In the genomic region with DNA sequence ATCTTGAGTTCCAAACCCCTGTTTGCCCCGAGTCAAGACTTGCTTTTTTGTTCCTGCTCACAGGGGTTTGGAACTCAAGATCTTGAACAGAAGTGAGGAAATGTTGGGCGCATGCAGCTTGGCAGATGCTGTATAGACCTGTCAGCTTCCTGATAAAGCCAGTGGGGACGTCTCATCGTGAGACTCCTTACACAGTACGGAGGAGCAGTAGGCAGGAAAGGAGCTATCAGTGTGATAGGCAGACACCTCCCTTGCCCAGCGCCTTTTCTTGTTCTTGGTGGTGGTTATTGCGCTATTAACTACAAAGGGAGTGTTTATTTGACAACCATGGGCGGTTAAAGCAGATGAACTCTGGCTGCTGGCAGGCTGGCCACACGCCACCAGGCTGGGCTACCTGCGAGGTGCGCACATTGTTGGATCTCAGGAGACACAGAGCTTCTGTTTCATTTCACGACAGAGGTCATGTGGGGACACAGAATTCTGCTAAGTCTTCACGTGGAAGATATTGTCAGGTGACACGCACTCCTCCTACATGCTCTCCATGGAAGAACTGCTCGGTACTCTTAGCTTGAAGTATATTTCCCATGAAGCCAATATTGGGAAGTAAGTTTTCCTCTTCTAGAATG, we compare ENCODE assay signal across 14 mouse cellular contexts.
A peak's percentile ranks its signal among the peaks of the same experiment; 100 is the strongest.
DNase-seq lines count a peak whose midpoint lies in the region; ATAC-seq and TF ChIP-seq lines count a peak whose summit lies in the region.
"Had no signal": no experiment of that assay in that cellular context is flagged by ENCODE, and none has a peak within 500 bp of the region (broad histone marks: within the 10 kb centered on the region; RNA-seq: fewer than 3 reads in every experiment).

No protein-coding gene starts in this region.

- ATAC-seq in granulocyte monocyte progenitor cell, adult 5-6 weeks (replicated peaks; ENCODE audit: poor library complexity, severe bottlenecking) = peak; percentile 29
- peak; percentile 83 for ATAC-seq in liver, embryonic 11.5 days (replicated peaks; ENCODE audit: low FRiP score)
- ATAC-seq in CD4-positive, CD25-positive, alpha-beta regulatory T cell, adult 4 months = no peak

- H3K36me3 ChIP-seq in liver, embryonic 11.5 days (ENCODE audit: control insufficient read depth, insufficient read depth, low read length) = no peaks in the 10 kb centered on the region
- H3K36me3 ChIP-seq in heart, embryonic 10.5 days = no peaks in the 10 kb centered on the region
- H3K36me3 ChIP-seq: heart, embryonic 12.5 days; hindbrain, embryonic 12.5 days; limb, embryonic 12.5 days; midbrain, embryonic 12.5 days; stomach, embryonic 15.5 days had no signal

- TF ChIP-seq POLR2A in bone marrow, adult 2 months (IDR thresholded peaks at IDR 0.05; ENCODE audit: borderline replicate concordance, control insufficient read depth, low read depth, low read length) = no peak

- no peak for TF ChIP-seq CTCF in bone marrow, adult 2 months (IDR thresholded peaks at IDR 0.05; ENCODE audit: control insufficient read depth, insufficient read depth, low read length)

- no peaks in the 10 kb centered on the region for H3K9me3 ChIP-seq in liver, embryonic 11.5 days (ENCODE audit: control insufficient read depth, low read length)
- H3K9me3 ChIP-seq in heart, embryonic 10.5 days = no peaks in the 10 kb centered on the region
- H3K9me3 ChIP-seq: heart, embryonic 12.5 days; hindbrain, embryonic 12.5 days; limb, embryonic 12.5 days; midbrain, embryonic 12.5 days; stomach, embryonic 15.5 days had no signal

- 36% methylated on average over 15 of the region's 15 CpGs for WGBS in bone marrow, adult 2 months
- 48% methylated on average over 15 of the region's 15 CpGs for WGBS in liver, embryonic 11.5 days
- 67% methylated on average over 15 of the region's 15 CpGs for WGBS in heart, embryonic 10.5 days

- no peaks in the 10 kb centered on the region for H3K27me3 ChIP-seq in liver, embryonic 11.5 days (replicated peaks; ENCODE audit: control insufficient read depth, insufficient read depth, low read length)
- no peaks in the 10 kb centered on the region for H3K27me3 ChIP-seq in heart, embryonic 10.5 days (ENCODE audit: insufficient read depth, poor library complexity, severe bottlenecking)
- H3K27me3 ChIP-seq: heart, embryonic 12.5 days; hindbrain, embryonic 12.5 days; limb, embryonic 12.5 days; midbrain, embryonic 12.5 days; stomach, embryonic 15.5 days had no signal

- H3K4me1 ChIP-seq in bone marrow, adult 2 months (ENCODE audit: control insufficient read depth, insufficient read depth, low read length) = peaks cover 10% of the 10 kb centered on the region
- peaks cover 22% of the 10 kb centered on the region for H3K4me1 ChIP-seq in liver, embryonic 11.5 days (replicated peaks; ENCODE audit: control insufficient read depth, insufficient read depth, low read length)
- peaks cover 6% of the 10 kb centered on the region for H3K4me1 ChIP-seq in heart, embryonic 10.5 days
- H3K4me1 ChIP-seq: hindbrain, embryonic 12.5 days; midbrain, embryonic 12.5 days had no signal

- 0 out of 2 replicates have a peak overlapping the region, but pooled peaks have one; percentile 23 for H3K27ac ChIP-seq in bone marrow, adult 2 months (ENCODE audit: control insufficient read depth, insufficient read depth, low read depth, low read length, poor library complexity)
- no peak overlapping the region for H3K27ac ChIP-seq in liver, embryonic 11.5 days (ENCODE audit: low read depth, low read length)
- H3K27ac ChIP-seq in heart, embryonic 10.5 days = no peak overlapping the region
- H3K27ac ChIP-seq: hindbrain, embryonic 12.5 days; limb, embryonic 12.5 days; midbrain, embryonic 12.5 days; stomach, embryonic 15.5 days had no signal

- H3K9ac ChIP-seq in liver, embryonic 11.5 days (ENCODE audit: low read depth, low read length) = no peak overlapping the region
- H3K9ac ChIP-seq: heart, embryonic 12.5 days; hindbrain, embryonic 12.5 days; limb, embryonic 12.5 days; midbrain, embryonic 12.5 days; stomach, embryonic 15.5 days had no signal

- H3K4me2 ChIP-seq in liver, embryonic 11.5 days = peak overlapping the region; percentile 42
- H3K4me2 ChIP-seq: heart, embryonic 12.5 days; hindbrain, embryonic 12.5 days; limb, embryonic 12.5 days; midbrain, embryonic 12.5 days; stomach, embryonic 15.5 days had no signal

- peak; percentile 46 for DNase-seq in cerebellum, adult 11 months
- peak; percentile 35 for DNase-seq in liver, embryonic 11.5 days (ENCODE audit: low spot score)
- no peak for DNase-seq in left cerebral cortex, postnatal 36 days (ENCODE audit: low spot score in 2 of 2)
- no peak for DNase-seq in heart, embryonic 10.5 days (ENCODE audit: low spot score)
- no peak for DNase-seq in gastrocnemius, adult 18-20 months (ENCODE audit: low spot score)

- intact Hi-C loops in left cerebral cortex, postnatal 36 days (cut with DNase I) = no loop called here

- no peak overlapping the region for H3K4me3 ChIP-seq in bone marrow, adult 2 months (replicated peaks; ENCODE audit: control insufficient read depth, low read depth, low read length)
- no peak overlapping the region for H3K4me3 ChIP-seq in liver, embryonic 11.5 days (ENCODE audit: low read depth, low read length)
- no peak overlapping the region for H3K4me3 ChIP-seq in heart, embryonic 10.5 days
- H3K4me3 ChIP-seq: erythroblast, embryonic 14.5 days; heart, embryonic 12.5 days; hindbrain, embryonic 12.5 days; limb, embryonic 12.5 days; midbrain, embryonic 12.5 days; stomach, embryonic 15.5 days had no signal

Comparison
In these comparisons a context has a peak if more than half of its experiments do, and no peak if none do; other contexts are left out.
1. DNase-seq: peak in cerebellum, adult 11 months (single experiment) and liver, embryonic 11.5 days (single experiment); none in left cerebral cortex, postnatal 36 days (0 of 2), heart, embryonic 10.5 days (single experiment) and gastrocnemius, adult 18-20 months (single experiment).